Mouse (Mus musculus) E14TG2a.4 (cell line): ENCODE measurements at regions not wholly inside any gene's neighbourhood (a gene's known extent, or its start where the extent isn't known, plus 50 kb on each side); places are given as distances from the start of the nearest gene placed in this dataset.

Source experiments
- CTCF ChIP-seq: conservative IDR thresholded peaks from 2 replicates; pipeline ENCODE4 v1.5.1; 2014; ENCODE audit warnings: low read length
- NANOG ChIP-seq: IDR thresholded peaks from 2 replicates; pipeline ENCODE4 v1.6.1; 2014; ENCODE audit warnings: borderline replicate concordance, low read length, mixed read lengths

DNA sequence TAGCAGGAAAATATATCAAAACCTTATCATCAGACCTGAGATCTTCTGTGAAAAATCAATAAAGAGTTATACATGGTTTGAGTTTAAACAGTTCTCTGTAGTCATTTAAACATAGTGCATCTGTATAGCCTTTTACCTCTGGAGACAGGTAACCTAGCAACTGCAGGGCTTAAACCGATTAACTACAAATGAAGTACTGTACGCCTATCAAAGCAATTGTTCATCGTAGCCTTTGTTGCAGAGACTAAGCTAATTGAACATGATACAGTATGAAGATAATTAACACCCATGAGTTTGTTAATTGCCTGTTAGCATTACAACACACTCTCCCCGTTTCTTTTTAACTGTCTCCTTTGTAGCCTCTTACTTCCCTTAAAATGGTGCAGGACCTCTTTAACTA is 128.2 kb downstream of the Lnpk start:
- TF ChIP-seq CTCF: no peak
- TF ChIP-seq NANOG: peak; percentile 78
